9 mouse cellular contexts compared by ENCODE assay signal in the genomic region with DNA sequence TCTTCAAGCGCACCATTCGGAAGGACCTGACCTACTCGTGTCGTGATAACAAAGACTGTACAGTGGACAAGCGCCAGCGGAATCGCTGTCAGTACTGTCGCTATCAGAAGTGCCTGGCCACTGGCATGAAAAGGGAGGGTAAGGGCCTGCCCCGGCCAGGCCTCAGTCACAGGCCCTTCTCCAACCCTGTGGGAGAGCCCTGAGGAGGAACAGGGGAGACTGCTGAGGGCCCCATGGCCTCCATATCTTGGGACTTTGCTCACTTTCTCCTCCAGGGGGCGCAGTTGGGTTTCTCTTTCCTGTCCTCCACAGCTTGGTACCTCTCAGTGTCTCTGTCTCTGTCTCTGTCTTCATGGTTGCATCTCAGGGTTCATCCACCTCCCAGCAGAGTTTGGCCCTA. TPM values are rescaled to one million over a fixed set of nuclear protein-coding genes. Genes with fewer than 3 reads are reported as not detected.
DNase-seq lines count a peak whose midpoint lies in the region; ATAC-seq lines count a peak whose summit lies in the region.
"Had no signal": no experiment of that assay in that cellular context is flagged by ENCODE, and none has a peak within 500 bp of the region (broad histone marks: within the 10 kb centered on the region; RNA-seq: fewer than 3 reads in every experiment).

No protein-coding gene starts in this region.

- peak; percentile 68 for DNase-seq in heart, adult 8-10 months (ENCODE audit: low spot score)
- peak; percentile 76 to 83 for DNase-seq in CD8-positive naive resting alpha-beta T cell, adult 2 months (ENCODE audit: low read depth in 2 of 2, low spot score in 2 of 2)
- DNase-seq in brain, adult 2 months (ENCODE audit: low read depth, low spot score) = peak; percentile 73
- DNase-seq in forelimb bud, embryonic 11.5 days (ENCODE audit: low read depth, low spot score) = peak; percentile 47
- peak; percentile 53 to 75 for DNase-seq in layer of hippocampus, adult 8-10 months (ENCODE audit: low spot score in 2 of 2)
- peak; percentile 76 for DNase-seq in testis, postnatal 14 days (ENCODE audit: low spot score)

- H3K27me3 ChIP-seq in heart, embryonic 12.5 days (replicated peaks) = peaks cover 18% of the 10 kb centered on the region

- H3K9me3 ChIP-seq in heart, embryonic 12.5 days (replicated peaks) = no peaks in the 10 kb centered on the region
- H3K9me3 ChIP-seq: embryonic facial prominence, embryonic 12.5 days had no signal

- peaks cover 55% of the 10 kb centered on the region for H3K36me3 ChIP-seq in heart, embryonic 12.5 days

- H3K4me3 ChIP-seq in heart, embryonic 12.5 days = no peak overlapping the region

- H3K27ac ChIP-seq in heart, embryonic 12.5 days (ENCODE audit: poor library complexity, severe bottlenecking) = no peak overlapping the region
- H3K27ac ChIP-seq: embryonic facial prominence, embryonic 12.5 days had no signal

- H3K4me1 ChIP-seq in heart, embryonic 12.5 days (replicated peaks) = peaks cover 45% of the 10 kb centered on the region

- 70% methylated on average over 10 of the region's 10 CpGs for WGBS in heart, embryonic 12.5 days

- H3K4me2 ChIP-seq in heart, embryonic 12.5 days = no peak overlapping the region

- ATAC-seq in heart, embryonic 12.5 days (ENCODE audit: insufficient number of reproducible peaks, low FRiP score) = no peak
- ATAC-seq in megakaryocyte-erythroid progenitor cell, adult 5-6 weeks (replicated peaks; ENCODE audit: low FRiP score, low TSS enrichment, poor library complexity, severe bottlenecking) = peak; percentile 40; the same call in 1 of the 2 replicates

- no peak overlapping the region for H3K9ac ChIP-seq in heart, embryonic 12.5 days

RNA-seq across cellular contexts. Expression of a gene that starts 2.5 kb away (rescaled TPM):
- total RNA-seq in heart, adult 8-10 months (2022) = 10 to 100 TPM; 33.4 to 46.3 (median 42.3) TPM
- polyA plus RNA-seq in heart, embryonic 12.5 days (2016; fragmentation: Nextera tagmentation; extraction: Ambion mirVana) = 34.7 and 36.9 TPM in 2 replicates
- 10 to 100 TPM; 70.8 to 85.4 (median 78.0) TPM for total RNA-seq in layer of hippocampus, adult 8-10 months (2022)
- 49.6 and 58.9 TPM in 2 replicates for total RNA-seq in megakaryocyte-erythroid progenitor cell, adult 5-6 weeks (2014; fragmentation: Nextera tagmentation)
- total RNA-seq in megakaryocyte-erythroid progenitor cell, adult 5-6 weeks (2017) = 31.4 and 33.3 TPM in 2 replicates

RNA-seq across cellular contexts. Expression of a gene that starts 2.6 kb away (rescaled TPM):
- 10 to 100 TPM; 64.1 to 79.1 (median 73.2) TPM for total RNA-seq in heart, adult 8-10 months (2022)
- 128 and 130 TPM in 2 replicates for polyA plus RNA-seq in heart, embryonic 12.5 days (2016; fragmentation: Nextera tagmentation; extraction: Ambion mirVana)
- total RNA-seq in layer of hippocampus, adult 8-10 months (2022) = 100 to 1,000 TPM in 1 of 4 experiments, 10 to 100 TPM in 3; 77.1 to 106 (median 92.6) TPM
- 18.1 and 18.3 TPM in 2 replicates for total RNA-seq in megakaryocyte-erythroid progenitor cell, adult 5-6 weeks (2014; fragmentation: Nextera tagmentation)
- total RNA-seq in megakaryocyte-erythroid progenitor cell, adult 5-6 weeks (2017) = 94.1 and 169 TPM in 2 replicates

RNA-seq across cellular contexts. Expression of a gene that starts 5.2 kb away (rescaled TPM):
- total RNA-seq in heart, adult 8-10 months (2022) = 1 to 10 TPM in 3 of 4 experiments, under 1 TPM in 1; 0.87 to 1.3 (median 1.2) TPM
- polyA plus RNA-seq in heart, embryonic 12.5 days (2016; fragmentation: Nextera tagmentation; extraction: Ambion mirVana) = 0.48 and 0.83 TPM in 2 replicates
- 10 to 100 TPM; 22.6 to 30.2 (median 27.5) TPM for total RNA-seq in layer of hippocampus, adult 8-10 months (2022)
- total RNA-seq in megakaryocyte-erythroid progenitor cell, adult 5-6 weeks (2014; fragmentation: Nextera tagmentation) = 1.1 and 3.6 TPM in 2 replicates
- 0.05 and 0.46 TPM in 2 replicates for total RNA-seq in megakaryocyte-erythroid progenitor cell, adult 5-6 weeks (2017)

RNA-seq across cellular contexts. Expression of a gene that starts 6.2 kb away (rescaled TPM):
- 100 to 1,000 TPM; 134 to 149 (median 137) TPM for total RNA-seq in heart, adult 8-10 months (2022)
- 46.7 and 48.0 TPM in 2 replicates for polyA plus RNA-seq in heart, embryonic 12.5 days (2016; fragmentation: Nextera tagmentation; extraction: Ambion mirVana)
- total RNA-seq in layer of hippocampus, adult 8-10 months (2022) = 10 to 100 TPM; 57.9 to 62.2 (median 58.3) TPM
- 118 and 144 TPM in 2 replicates for total RNA-seq in megakaryocyte-erythroid progenitor cell, adult 5-6 weeks (2014; fragmentation: Nextera tagmentation)
- 41.6 and 46.8 TPM in 2 replicates for total RNA-seq in megakaryocyte-erythroid progenitor cell, adult 5-6 weeks (2017)

RNA-seq across cellular contexts. Expression of a gene that starts 9.6 kb away (rescaled TPM):
- total RNA-seq in heart, adult 8-10 months (2022) = 10 to 100 TPM; 11.9 to 18.1 (median 14.1) TPM
- 14.9 and 16.5 TPM in 2 replicates for polyA plus RNA-seq in heart, embryonic 12.5 days (2016; fragmentation: Nextera tagmentation; extraction: Ambion mirVana)
- 10 to 100 TPM; 34.8 to 44.1 (median 42.7) TPM for total RNA-seq in layer of hippocampus, adult 8-10 months (2022)
- 12.8 and 24.7 TPM in 2 replicates for total RNA-seq in megakaryocyte-erythroid progenitor cell, adult 5-6 weeks (2014; fragmentation: Nextera tagmentation)
- total RNA-seq in megakaryocyte-erythroid progenitor cell, adult 5-6 weeks (2017) = 13.5 and 15.4 TPM in 2 replicates

Comparison
In these comparisons a context has a peak if more than half of its experiments do, and no peak if none do; other contexts are left out.
1. RNA of a gene that starts 5.2 kb away (total RNA-seq): 22.6 to 30.2 TPM in layer of hippocampus, adult 8-10 months; 0.87 to 1.3 TPM in heart, adult 8-10 months and 0.05 to 3.6 TPM in megakaryocyte-erythroid progenitor cell, adult 5-6 weeks; every median in the first group is over 4 times any median in the second.
2. Peak in every context shown above with its lines, with median percentiles within 50 percentile points of each other: DNase-seq.